Mouse (Mus musculus): Measurements from ENCODE around the gene Got1. TPM values are rescaled to one million over a fixed set of nuclear protein-coding genes. Genes with fewer than 3 reads are reported as not detected.

The Got1 gene
- total RNA-seq (2021), result 100 to 1,000 TPM; 279 to 345 TPM
- long read RNA-seq, experiment 1, transcript Got1-201 (9 exons, 2,058 nt), result major isoform, 423 of 457 reads
- long read RNA-seq, experiment 1, partial matches to known transcripts, result 14 of 457 reads
- long read RNA-seq, experiment 1, other reads (novel, unspliced or antisense), result 18 of 457 reads
- long read RNA-seq, experiment 2, transcript Got1-201 (9 exons, 2,058 nt), result major isoform, 74 of 78 reads
- long read RNA-seq, experiment 2, partial matches to known transcripts, result 0 of 78 reads
- long read RNA-seq, experiment 2, other reads (novel, unspliced or antisense), result 4 of 78 reads

DNA sequence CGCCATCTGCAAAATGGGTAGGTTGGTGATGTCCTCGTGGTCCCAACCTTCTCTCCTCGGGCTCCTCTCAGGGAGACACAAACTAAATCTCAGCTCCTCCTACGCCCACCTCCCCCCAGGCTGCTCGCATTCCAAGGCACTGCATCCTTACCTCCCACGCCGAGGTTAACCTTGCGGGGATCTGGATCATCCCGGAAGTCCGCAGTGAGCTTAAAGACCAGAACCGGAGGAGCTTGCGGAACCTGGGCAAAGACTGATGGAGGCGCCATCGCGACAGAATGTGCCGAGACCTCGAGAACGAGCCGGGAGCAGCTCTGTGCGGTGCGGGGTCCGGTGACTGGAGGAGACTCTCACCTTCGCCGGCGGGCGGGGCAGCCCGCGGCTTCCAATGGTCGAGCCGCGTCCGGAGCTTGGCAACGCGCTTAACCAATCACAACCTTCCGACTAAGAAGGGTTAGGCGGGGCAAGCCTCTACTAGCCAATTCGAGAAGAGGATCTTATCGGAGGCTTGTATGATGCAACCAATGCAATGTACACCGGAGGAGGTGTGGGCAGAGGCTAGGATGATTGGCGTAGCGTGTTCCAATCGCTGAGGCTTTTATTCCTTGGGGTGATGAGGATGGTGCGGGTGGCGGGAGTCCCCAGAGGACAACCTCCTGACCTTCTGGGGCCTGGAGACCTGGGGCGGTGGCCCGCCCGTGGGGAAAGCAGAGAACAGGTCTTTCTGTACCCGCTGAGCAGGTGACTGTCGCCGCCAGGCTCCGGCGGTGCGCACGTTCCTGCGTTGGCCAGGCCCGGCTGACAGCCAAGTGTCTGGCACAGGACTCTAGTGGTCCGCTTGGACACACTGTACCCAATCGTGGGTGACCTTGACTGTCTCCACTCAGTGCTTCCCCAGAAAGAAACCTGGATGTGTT lies at the start of gene Got1:
Gene Got1, minus strand, starts transcription at position 419 of the 917 bp plus-strand sequence.
- DNase-seq, result peak; percentile 94

GRCm38 (mm10) chr19:43570831-43571790 lies 46.7 kb upstream of the Got1 start:
- DNase-seq, result peak; percentile 74 to 86

DNA sequence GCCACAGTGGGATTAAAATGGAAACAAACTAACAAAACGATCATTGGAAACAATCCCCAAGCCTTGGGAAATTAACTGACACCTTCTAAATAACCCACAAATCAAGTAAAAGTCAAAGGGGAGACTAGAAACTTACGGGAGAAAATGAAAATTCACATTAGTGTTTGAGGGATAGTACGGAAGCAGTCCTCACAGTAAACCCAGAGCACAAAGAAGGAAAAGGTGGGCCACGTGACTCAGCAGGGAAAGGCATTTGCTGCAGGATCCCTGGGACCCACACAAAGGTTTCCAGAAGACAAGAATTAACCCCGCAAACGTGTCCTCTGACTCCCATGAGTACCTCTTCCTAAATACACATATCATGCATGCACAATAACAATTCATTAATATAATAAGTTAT lies 44.7 kb upstream of the Got1 start:
- DNase-seq, result no peak

DNA sequence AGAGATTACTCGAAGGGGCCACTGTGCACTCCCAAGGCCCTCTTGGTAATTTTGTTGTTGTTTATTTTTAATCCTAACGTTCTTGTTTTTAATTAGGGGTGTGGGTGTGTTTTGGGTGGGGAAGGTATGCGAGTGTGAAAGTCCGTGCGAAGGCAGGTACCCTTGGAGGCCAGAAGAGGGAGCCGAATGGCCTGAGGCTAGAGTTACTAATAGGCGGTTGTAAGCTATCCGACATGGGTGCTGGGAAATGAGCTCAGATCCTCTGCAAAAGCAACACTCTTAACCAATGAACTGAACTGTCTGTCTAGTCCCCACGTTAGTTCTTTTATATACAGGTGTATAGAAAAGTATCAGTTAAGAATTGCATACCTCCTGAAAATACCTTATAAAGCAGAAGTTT lies 43.9 kb upstream of the Got1 start:
- DNase-seq, result no peak

GRCm38 (mm10) chr19:43563166-43563565 lies 38.8 kb upstream of the Got1 start:
- peak in 1 of 2 experiments; percentile 19 for DNase-seq

DNA sequence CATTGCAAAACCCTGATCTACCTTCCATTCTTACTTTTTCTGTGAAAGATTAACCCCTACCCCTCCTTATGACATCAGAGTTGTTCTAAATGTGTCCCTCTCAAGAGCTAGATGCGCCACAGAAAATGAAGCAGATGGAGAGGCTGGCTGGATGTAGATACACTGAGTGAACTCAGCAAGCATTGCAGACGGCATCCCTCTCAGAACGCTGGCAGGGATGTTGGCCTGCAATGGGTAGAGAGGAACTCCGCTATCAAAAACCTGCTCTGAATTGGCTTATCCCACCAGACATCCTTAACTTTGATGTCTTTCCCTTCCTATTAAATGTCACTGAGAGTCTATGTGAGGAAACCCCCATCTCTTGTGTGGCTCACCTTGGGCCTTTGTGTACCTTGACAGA lies 37.4 kb upstream of the Got1 start:
- DNase-seq, result no peak

GRCm38 (mm10) chr19:43560244-43560643 lies 35.8 kb upstream of the Got1 start:
- DNase-seq, result no peak

DNA sequence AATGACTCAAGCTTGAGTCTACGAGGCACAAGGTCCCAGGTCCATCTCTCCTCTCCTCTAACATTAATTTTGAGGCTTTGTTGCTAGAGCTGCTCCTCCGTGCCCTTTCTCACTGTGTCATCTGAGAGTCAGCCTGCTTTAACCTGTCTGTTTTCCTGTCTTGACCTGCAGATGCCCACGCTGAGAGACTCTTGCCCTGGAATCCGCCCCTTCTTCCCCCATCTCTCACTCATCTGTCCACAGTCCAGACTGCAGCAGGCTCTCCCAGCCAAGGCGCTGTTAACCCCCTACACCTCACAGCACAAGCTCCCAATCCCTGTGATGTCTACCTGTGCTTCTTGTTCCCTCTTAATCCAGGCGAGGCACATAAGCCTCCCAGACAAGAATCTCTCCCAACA lies 27.1 kb upstream of the Got1 start:
- no peak for DNase-seq

GRCm38 (mm10) chr19:43550706-43551492 lies 26.5 kb upstream of the Got1 start:
- peak in 1 of 2 experiments; percentile 25 for DNase-seq

GRCm38 (mm10) chr19:43548060-43548459 lies 23.7 kb upstream of the Got1 start:
- DNase-seq, result no peak

DNA sequence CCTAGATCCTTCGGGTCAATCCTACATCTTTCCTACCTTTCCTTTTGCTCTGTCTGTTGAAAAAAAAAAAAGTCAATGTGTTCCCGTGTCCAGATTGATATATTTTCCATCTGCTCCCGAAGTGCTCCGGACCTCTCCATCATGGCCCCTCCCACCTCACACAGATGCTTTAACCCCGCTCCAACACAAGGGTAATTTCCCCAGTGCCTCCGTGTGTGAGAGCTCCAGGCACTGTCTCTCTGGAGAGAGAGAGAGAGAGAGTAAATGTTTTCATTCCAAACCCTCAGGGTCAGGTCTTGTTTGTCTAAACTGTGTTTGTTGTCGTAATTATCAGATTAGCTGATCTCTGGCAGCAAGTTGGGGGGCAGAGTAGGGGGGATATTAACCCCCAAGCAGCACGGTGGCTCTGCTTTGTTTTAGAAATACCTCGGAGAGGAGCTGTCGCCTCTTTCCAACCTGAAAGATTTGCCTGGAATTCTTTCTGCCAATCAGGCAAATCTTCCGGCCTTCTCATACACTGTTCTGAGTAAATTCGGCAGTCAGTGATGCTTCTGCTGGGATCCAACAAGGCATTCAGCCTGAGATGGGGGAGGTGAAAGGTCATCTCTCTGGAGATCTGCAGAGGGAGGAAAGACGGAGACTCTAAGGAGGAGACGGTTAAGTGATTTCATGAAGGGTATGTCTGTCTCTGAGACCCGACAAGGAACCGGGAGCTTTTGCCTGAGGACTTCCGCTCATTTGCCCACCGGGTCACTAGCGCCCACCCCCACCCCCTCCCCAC lies 22.1 kb upstream of the Got1 start:
- no peak for DNase-seq

DNA sequence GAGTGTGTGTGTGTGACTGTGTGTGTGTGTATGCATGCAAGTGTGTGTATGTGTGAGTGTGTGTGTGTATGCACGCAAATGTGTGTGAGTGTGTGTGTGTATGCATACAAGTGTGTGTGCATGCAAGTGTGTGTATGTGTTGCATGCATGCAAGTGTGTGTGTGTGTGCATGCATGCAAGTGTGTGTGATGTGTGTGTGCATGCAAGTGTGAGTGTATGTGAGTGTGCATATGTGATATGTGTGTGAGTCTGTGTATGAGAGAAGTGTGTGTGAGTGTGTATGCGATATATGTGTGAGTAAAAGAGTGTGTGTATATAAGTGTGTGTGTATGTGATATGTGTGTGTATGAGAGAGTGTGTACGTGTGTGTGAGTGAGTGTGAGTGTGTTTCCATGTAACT lies 11.0 kb upstream of the Got1 start:
- DNase-seq, result no peak

DNA sequence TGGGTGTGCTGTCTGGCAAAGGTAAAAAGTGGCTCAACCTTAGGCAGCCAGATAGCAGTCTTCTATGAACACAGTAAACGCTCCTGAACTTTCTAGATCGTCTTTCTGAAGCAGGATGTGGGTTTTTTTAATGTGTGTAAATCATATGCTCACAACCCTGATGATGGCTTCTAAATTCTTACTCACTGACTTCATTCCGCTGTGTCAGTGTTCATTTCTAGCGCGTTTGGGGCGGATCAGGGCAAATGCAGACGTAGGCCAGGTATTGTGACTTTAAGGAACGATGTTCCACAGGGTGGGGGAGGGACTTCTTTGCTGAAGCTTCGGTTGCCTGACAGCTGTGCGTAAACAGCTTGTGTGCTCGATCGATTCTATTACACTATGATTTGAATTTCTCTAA lies 6.5 kb upstream of the Got1 start:
- DNase-seq, result no peak

DNA sequence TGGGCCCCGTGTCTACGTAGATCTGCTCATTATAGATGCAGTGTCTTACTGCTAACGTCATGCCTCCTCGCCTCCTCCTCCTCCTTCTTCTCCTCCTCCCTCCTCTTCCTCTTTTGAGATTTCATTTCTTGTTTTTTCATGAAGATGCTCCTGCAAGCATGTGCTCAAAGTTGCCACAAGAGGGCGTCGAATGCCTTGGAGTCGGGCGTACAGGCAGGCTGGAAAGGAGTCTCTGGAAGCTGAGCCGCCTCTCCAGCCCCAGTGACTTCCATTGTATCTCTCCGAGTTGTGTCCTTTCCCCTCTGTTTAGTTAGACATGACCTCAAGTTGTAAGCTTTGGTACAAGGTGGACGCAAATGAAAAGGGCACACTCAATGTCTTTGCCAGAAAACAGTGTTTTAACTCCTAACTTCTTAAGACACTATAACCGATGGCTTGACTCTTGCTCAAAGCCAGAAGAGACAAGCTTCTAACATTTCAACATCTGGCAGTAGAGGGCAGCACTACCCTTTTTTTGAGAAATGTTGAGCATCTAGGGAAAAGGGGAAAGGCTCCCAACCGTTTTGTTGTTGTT lies 5.9 kb upstream of the Got1 start:
- DNase-seq, result peak; percentile 71 to 77

- no peak for DNase-seq
Observed at GRCm38 (mm10) chr19:43528056-43528587, 3.7 kb upstream of the Got1 start.

DNA sequence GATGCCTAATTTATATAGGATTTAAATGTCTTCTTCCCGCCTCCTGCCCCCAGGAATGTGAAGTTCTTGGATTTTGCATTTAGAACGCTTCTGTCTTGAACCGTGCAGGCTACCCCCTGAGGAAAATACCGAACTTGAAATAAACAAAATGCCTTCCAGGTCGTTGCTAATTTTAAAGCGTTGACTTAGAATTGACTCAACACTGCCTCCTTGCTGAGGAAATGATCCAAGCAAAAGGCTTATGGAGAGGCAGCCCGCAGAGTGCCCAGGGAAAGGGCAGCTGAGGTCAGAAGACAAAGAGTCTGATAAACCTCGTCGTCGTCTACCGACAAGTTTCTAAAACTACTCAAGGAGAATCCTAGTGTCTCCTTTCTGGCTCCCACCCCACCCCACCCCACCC lies 2.7 kb upstream of the Got1 start:
- DNase-seq, result peak in 1 of 2 experiments; percentile 23

GRCm38 (mm10) chr19:43526025-43526424 lies 1.6 kb upstream of the Got1 start:
- no peak for DNase-seq

DNA sequence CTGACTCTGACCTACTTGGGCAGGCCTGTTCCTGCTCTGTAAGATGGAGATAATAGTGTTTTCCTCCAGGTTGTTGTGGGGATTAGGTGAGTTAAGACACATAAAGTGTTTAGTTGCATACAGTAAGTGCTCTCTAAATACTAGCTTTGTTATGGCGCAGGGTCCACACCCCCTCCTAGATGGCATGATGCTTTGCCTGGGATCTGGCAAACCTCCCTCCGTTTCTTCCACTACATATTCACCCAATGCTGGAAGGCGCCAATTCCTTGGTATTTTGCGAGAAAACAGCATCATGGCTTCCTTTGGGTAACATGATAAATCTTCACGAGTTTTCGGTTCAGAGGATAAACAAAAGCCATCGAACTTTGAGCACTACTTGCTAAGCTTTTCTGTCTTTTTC lies 1.2 kb upstream of the Got1 start:
- DNase-seq, result no peak

- DNase-seq, result peak; percentile 66 to 71
Observed at GRCm38 (mm10) chr19:43525104-43525482, 688 bp upstream of the Got1 start.

DNA sequence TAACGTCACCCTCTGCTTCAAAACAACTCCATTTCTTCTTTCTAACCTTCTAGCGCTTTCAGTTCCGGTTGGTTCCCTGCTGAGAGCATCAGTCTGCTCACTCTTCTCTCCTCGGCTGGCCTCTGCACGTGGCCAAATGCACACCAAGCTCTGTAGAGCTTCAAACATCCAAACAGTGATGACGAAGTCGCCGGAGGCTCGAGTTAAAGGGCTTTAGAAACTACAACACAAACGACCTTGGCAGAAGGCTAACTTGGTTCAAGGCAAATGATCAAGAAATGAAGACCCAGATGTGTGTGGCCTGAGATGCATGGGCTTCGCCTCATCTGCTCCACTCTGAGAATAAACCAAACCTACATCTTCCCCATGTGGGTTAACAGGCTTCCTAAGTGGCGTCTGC lies 854 bp downstream of the Got1 start:
- DNase-seq, result peak; percentile 29 to 48
